Mouse (Mus musculus): ENCODE results near the gene Olfr1216.
"Not testable (repeated sequence)": the region's sequence is repeated elsewhere in the genome, so short reads cannot be mapped to it uniquely, and the experiment has no call there.

The Olfr1216 gene

GRCm38 (mm10) chr2:89018240-89018639 lies at the start of gene Olfr1216:
TSS of gene Olfr1216 (minus strand) at chr2:89018340.
- no peak for DNase-seq

DNA sequence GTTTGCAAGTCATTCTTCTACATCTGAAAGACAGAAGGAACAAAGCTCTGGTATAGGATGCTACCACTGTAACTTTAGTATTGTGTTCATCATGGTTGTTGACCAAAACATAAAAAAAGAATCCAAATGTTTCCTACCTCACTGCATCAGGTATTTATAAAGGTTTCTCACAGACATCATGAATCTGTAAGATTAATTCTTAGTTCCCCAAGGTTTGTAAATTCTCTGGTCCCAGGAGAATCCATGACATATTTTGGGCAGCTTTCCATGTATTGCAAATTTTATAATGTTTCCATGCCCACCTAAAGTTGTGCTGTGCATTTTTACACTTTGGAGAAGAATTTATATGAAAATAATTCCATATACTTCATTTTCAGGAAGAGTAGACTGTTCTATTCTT lies 42.9 kb upstream of the Olfr1216 start, which contains the start of gene Olfr1218:
TSS of gene Olfr1218 (minus strand) at position 101 of the 400 bp plus-strand sequence.
- no peak for DNase-seq

GRCm38 (mm10) chr2:89031965-89032364 lies 13.8 kb upstream of the Olfr1216 start, which contains the start of gene Olfr1217:
TSS of gene Olfr1217 (minus strand) at chr2:89032065.
- no peak for DNase-seq

- DNase-seq, result not testable (repeated sequence)
Measured at GRCm38 (mm10) chr2:89021436-89021835, 3.3 kb upstream of the Olfr1216 start.

GRCm38 (mm10) chr2:89006873-89007272 lies 11.3 kb downstream of the Olfr1216 start, which contains the start of gene Olfr1215:
TSS of gene Olfr1215 (minus strand) at chr2:89006973.
- no peak for DNase-seq

- DNase-seq, result no peak
Measured at GRCm38 (mm10) chr2:88992553-88992952, 25.6 kb downstream of the Olfr1216 start, which contains the start of gene Olfr1214. TSS of gene Olfr1214 (minus strand) at chr2:88992653.

DNA sequence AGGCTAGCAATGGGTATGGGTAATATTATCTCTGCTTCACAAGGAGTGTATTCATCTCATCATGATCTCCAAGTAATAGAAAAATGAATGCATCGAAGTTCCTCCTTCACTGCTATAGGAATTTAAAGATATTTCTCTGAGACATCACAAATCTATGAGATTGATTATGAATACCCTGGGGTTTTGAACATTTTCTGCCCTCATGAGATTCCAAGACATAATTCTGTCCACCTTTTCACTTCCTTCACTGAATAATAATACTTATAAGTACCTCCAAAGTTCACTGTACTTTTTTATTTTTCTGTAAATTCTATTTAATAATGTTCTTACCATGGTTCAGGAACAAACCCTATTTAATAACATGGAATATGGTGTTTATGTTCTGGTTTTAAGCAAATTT lies 38.0 kb downstream of the Olfr1216 start, which contains the start of gene Gm13762:
TSS of gene Gm13762 (minus strand) at position 101 of the 400 bp plus-strand sequence.
- DNase-seq, result no peak
